Mouse (Mus musculus): ENCODE measurements around the gene Madd.

GRCm38 (mm10) chr2:91132035-91132434 lies 51.6 kb downstream of the Madd start:
- TF ChIP-seq CTCF (IDR thresholded peaks at IDR 0.05; ENCODE audit: borderline replicate concordance, extremely low read depth, insufficient read depth, insufficient read length) (no peak), POLR2A (IDR thresholded peaks at IDR 0.05; ENCODE audit: borderline replicate concordance, extremely low read depth, insufficient read depth, insufficient read length, poor library complexity, severe bottlenecking) (no peak)
